Mouse (Mus musculus) Muller cell, postnatal 12 days (primary cell): ENCODE measurements at regions not wholly inside any gene's neighbourhood (a gene's known extent, or its start where the extent isn't known, plus 50 kb on each side); places are given as distances from the start of the nearest gene placed in this dataset.
A peak's percentile ranks its signal among the peaks of the same experiment; 100 is the strongest.

Experiments used
- DNase-seq: peaks from one replicate; pipeline ENCODE4 v3.0.0-alpha.2; 2015; ENCODE audit errors: inconsistent ontology term

DNA sequence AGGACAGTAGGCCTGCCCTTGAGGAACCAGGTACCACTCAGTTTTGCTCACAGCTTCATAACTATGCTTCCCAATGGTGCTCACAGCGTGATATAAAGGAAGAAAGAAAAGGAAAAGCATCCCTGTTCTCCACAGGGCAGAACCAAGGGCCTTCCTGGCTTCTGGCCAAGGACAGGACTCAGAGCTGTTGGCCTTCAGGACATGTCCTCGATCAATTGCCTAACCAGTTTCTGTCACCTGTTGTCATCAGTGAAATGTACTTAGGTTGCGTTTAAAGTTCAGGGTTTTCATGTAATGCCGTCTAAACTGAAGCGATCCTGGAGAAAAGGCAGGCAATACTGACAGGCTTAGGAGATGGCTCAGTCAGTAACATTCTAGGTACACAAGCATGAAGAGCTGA lies 232.9 kb downstream of the Csl start:
- DNase-seq, result no peak

- DNase-seq, result no peak
Observed at GRCm38 (mm10) chr10:99531104-99531503, 228.4 kb downstream of the Csl start.

GRCm38 (mm10) chr10:99531556-99531955 lies 227.9 kb downstream of the Csl start:
- DNase-seq, result no peak

DNA sequence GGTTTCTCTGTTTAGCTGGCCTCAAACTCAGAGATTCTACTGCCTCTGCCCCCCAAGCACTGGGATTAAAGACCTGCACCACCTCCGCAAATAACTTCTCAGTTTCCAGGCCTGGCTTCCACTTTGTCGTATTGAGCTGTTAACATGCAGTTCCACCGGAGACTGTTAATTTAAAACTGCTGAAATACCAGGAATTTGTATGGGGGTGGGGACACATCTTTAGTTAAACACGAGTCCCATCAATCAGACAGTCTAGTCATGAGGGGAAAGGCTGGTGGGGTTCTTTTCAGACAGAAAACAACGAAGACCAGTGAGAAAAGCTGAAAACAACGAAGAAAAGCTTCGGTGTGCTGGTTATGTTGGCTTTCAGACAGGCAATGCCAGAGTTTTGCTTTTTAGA lies 227.5 kb downstream of the Csl start:
- DNase-seq, result no peak

DNA sequence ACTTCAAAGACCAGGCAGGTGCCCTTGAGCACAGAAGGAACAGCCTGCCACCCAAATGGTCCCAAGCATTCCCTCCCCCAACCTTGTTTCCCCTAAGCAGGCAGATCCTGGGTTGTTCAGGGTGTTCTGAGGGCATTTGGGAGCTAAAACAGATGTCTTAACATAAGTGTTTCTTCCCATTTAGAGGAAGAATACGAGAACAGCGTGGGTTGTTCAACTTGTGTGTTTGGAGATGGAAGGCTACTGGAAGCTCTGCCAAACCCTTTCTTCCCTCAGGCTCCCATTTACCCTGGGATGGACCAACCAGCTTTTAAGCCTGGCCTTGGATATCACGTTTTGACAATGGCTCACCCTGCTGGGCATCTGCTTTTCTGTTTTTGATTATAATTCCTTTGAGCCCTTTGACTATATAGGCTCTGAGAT lies 226.8 kb downstream of the Csl start:
- no peak for DNase-seq

DNA sequence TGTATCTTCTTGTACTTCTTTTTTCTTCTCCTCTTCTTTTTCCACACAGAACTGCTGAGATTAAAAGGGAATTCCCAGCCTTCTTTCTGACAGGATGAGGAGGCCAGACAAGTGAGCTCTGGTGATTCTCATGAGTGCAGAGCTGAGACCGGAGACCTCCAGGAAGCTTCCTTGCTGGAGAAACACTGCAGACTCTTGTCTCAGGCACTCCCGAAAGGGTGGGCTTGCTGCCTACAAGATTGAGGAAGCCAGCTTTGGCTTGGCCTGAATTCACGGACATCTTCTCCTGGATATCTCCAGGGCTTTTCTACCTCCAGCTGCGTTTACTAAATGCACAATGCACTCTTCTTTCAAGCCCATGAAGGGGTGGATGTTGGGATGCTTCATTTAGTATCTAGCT lies 226.0 kb downstream of the Csl start:
- no peak for DNase-seq

DNA sequence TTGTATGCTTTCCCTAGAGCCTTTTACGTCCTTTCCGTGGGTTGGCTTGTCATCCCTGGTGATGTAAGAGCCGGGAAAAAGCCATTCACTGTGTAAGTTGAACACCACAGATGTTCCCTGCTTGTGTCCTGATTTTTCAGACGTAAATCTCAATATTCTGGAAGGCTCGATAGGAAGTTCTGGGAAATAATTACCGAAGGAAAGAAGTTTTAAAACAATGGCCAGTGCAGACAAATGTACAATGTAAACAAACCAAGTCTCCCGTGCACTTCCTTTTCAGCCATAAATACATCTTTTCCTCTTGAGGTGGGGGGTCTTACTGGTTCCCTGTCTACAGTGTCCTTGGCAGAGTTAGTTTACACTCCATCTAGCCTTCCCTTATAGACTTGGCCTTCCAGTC lies 225.2 kb downstream of the Csl start:
- DNase-seq, result no peak

DNA sequence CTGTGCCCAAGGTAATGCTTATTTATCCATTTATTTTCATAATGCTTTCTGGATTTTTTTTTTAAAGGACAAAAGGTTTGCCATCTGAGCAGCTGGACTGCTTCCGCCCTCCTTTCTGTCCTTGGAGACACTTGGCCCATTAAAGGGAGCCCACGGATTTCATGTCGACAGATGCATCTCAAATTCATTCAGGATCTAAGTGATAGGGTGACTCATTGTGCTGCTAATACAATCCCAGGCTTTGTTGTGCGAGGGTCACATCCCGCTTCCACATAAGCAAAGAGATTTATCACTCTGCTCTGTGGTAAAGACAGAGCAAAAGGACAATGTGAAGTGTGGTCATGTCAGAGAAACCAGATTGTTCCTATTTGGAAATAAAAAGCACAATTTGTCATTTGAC lies 220.8 kb downstream of the Csl start:
- DNase-seq, result peak; percentile 49

DNA sequence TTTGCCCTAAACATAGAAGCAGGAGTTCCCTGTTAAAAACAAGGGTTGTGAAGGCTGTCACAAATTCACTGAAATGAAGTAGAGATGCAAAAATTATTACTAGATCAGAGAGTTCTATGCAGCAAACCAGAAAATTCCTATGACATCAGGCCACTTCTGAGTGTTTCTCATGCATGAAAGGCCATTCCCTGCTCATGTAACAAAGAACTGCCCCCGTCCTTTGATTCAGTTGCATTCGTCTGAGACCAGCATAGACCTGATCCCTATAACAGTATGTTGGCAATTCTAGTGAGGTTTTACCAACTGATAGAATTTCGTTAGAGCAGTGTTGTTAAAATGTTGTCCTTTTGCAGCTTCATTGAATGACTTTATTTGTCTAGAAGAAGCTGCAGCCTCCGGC lies 207.1 kb downstream of the Csl start:
- no peak for DNase-seq

GRCm38 (mm10) chr10:99552836-99553540 lies 206.5 kb downstream of the Csl start:
- no peak for DNase-seq

DNA sequence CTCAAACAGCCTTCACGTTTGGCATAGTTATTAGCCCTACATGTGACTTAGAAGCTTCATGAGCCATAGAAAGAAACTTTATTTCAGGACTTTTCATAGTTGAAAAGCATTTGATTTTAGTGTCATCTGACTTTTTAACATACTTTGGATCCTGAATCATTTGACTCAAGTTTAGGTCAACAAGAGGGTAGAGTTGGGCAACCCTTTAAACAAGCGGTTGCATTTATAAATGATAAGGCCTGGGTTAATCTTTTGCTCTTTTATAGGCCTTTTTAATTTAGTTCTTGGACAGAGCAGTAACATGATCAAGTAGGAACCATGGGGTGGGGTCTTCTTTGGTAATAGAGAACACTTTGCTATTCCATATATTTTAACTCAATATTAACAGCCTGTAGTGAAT lies 204.4 kb downstream of the Csl start:
- no peak for DNase-seq

DNA sequence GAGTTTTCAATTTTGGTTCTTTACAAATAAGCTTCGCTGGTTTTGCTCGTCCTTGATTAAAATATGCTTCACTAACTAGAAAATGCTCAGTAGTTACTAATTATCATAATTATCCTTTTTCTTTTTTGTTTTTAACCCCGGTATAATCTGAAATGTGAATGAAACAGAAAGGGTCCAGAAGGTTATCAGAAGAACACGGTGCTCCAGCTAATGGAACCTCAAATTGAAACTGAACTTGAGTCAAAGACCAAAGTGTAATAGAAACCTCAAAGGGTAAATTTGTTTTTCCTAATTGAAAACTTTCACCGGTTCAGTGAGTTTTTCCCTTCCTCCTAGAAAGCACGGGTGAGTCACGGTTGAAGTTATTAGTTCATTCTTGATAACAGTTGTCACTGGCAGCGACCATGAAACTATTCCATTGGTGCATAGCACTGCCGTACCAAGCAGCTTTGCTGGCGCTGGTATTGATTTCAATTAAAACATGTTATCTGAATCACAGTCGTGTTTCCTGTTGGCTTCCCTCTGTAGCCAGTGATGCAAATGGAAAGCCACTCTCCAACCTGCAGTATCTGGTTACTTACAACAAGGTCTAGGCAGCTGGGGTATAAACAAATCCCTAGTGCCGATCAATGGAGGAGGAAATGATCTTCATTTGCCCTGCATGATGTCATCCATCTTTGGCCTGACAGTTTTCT lies 203.7 kb downstream of the Csl start:
- DNase-seq, result peak; percentile 78

GRCm38 (mm10) chr10:99556353-99557036 lies 203.0 kb downstream of the Csl start:
- DNase-seq, result no peak

- DNase-seq, result no peak
Observed at GRCm38 (mm10) chr10:99558656-99559055, 200.8 kb downstream of the Csl start.

DNA sequence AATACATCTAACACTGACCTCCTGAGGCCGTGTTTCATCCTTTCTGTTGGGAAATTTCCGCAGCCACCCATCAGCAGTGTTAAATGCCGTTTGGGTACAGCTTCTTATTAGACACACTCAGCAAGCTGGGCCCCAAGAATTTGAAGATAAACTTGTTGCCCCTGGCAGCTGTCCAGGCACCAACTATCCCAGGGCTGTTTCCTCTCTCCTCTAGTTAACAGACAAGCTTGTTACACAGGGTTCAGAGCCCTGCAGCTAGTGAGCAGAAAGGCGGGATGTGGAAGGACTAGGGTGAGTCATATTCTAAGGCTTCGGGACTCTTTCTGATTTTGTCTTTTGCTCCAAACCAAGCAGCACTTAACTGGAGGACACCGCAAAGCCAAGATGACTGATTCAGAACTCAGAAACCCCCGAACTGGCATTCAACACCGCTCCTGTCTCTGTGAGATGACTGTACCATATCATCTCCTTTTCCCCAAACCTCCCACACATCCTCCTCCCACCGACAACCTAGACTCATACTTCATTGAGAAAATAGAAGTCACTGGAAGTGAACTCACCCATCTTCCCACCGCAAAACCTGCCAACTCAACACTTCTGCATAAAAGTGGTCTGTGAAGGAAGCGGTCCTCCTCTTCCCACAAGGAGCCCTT lies 198.2 kb downstream of the Csl start:
- no peak for DNase-seq

DNA sequence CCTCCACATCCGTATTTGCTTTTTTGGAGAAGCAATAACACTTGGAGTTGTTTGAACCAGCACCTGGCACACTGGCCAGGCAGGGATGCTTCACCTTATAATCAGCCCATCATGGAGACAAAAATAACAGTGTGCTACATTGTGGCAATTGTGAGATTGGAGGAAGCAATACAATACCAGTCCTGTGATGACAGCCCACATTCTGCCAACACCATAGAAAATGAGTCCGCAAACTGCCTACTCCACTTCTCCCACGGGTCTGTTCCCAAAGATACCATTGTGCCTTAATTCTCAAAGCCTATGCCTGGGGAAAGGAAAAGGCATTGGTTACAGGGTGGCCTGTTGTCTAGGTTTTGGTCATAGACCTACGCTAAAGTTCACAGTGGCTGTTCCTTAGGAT lies 194.9 kb downstream of the Csl start:
- DNase-seq, result no peak

- peak; percentile 44 for DNase-seq
Observed at GRCm38 (mm10) chr10:99568424-99568823, 191.0 kb downstream of the Csl start.

GRCm38 (mm10) chr10:99570190-99570589 lies 189.3 kb downstream of the Csl start:
- peak; percentile 51 for DNase-seq

DNA sequence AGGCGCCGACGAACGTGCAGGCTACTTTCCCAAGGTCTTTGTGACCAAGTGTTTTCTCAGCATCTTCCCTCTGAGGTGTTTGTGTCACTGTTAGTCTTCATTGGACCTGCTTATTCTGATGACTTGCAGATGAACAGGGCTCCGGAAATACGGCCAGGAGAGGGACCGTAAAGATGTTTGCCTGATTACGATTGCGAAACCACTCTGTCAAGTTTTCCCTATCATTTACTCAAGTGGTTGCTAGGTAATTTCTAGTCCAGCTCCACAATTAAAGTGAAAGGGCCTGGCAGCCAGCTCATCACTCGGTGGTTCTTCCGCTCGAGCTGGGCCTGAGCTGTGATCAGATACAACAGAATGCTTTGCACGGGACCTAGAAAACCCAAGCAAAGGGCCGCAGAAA lies 185.5 kb downstream of the Csl start:
- peak; percentile 59 for DNase-seq

- DNase-seq, result no peak
Observed at GRCm38 (mm10) chr10:99575294-99575693, 184.2 kb downstream of the Csl start.

DNA sequence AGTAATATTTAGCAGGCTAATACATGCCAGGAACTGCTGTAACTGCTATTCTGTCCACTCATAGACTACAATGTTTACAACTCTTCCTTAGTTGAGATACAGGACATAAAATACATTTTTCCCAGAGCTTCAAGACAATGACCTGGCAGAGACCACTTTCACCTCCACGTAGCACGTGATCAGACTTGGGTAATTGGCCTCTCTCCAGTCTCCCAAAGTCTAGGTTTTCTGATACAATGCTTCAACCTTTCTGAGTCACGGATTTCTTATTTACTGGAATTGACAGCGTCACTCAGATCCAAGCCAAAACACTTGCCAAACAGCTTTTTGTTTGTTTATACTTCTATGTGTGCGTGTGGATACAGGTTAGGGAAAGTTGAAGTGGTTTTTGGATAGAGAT lies 183.2 kb downstream of the Csl start:
- DNase-seq, result no peak

GRCm38 (mm10) chr10:99577041-99577681 lies 182.3 kb downstream of the Csl start:
- DNase-seq, result peak; percentile 48
